In the genomic region with DNA sequence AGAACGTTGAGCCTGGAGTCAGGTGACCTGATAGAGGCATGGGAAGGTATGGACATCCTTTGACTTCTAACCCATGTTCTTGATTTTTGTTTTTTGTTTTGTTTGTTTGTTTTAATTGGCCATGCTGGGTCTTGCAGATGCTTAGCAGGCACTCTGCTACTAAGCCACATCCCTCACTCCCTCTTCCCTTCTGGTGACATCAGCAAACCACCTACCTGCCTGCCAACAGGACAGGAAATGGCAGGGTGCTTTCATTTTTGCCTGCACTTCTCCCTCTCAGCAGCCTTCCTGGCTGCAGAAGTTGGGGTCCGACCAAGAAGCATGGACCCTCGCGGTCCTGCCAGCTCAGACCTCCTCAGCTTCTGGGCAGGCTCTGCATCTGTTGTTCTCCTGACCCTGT, we compare ENCODE assay signal across 26 mouse cellular contexts.
"Had no signal": no experiment of that assay in that cellular context is flagged by ENCODE, and none has a peak within 500 bp of the region (broad histone marks: within the 10 kb centered on the region; RNA-seq: fewer than 3 reads in every experiment).

No protein-coding gene starts in this region.

- H3K9me3 ChIP-seq: heart, embryonic 10.5 days; heart, embryonic 12.5 days; hindbrain, embryonic 13.5 days; hindbrain, embryonic 15.5 days; kidney, embryonic 15.5 days; limb, embryonic 10.5 days; limb, embryonic 12.5 days; liver, embryonic 12.5 days had no signal

- H3K27ac ChIP-seq: gastrocnemius, adult 2 months; heart, embryonic 10.5 days; hindbrain, embryonic 13.5 days; hindbrain, embryonic 15.5 days; hindbrain, postnatal 0 days; kidney, embryonic 15.5 days; layer of hippocampus, adult 2 months; left cerebral cortex, adult 2 months; limb, embryonic 10.5 days; limb, embryonic 12.5 days; liver, embryonic 12.5 days; liver, embryonic 14.5 days had no signal

- H3K36me3 ChIP-seq: heart, embryonic 10.5 days; heart, embryonic 12.5 days; hindbrain, embryonic 13.5 days; hindbrain, embryonic 15.5 days; kidney, embryonic 15.5 days; limb, embryonic 10.5 days; limb, embryonic 12.5 days; liver, embryonic 12.5 days had no signal

- H3K27me3 ChIP-seq: hindbrain, embryonic 15.5 days had no signal

- H3K4me3 ChIP-seq: gastrocnemius, adult 2 months; heart, embryonic 10.5 days; heart, embryonic 12.5 days; hindbrain, embryonic 13.5 days; hindbrain, embryonic 15.5 days; kidney, embryonic 15.5 days; layer of hippocampus, adult 2 months; left cerebral cortex, adult 2 months; limb, embryonic 10.5 days; limb, embryonic 12.5 days; liver, embryonic 12.5 days had no signal

- DNase-seq: gastrocnemius, adult 2 months; gastrocnemius, postnatal 10 days; gastrocnemius, postnatal 25 days; heart, adult 18-20 months; heart, postnatal 10 days; heart, postnatal 4 days; kidney, adult 11 months; kidney, adult 2 months; kidney, adult 9 months; kidney, postnatal 10 days; kidney, postnatal 25 days; kidney, postnatal 4 days; liver had no signal

- H3K4me2 ChIP-seq: heart, embryonic 12.5 days; hindbrain, embryonic 13.5 days; hindbrain, embryonic 15.5 days; kidney, embryonic 15.5 days; limb, embryonic 12.5 days; liver, embryonic 12.5 days had no signal

- H3K4me1 ChIP-seq: liver, embryonic 12.5 days had no signal

- H3K9ac ChIP-seq: heart, embryonic 12.5 days; hindbrain, embryonic 13.5 days; hindbrain, embryonic 15.5 days; kidney, embryonic 15.5 days; limb, embryonic 12.5 days; liver, embryonic 12.5 days; liver, embryonic 14.5 days had no signal

- ATAC-seq: hindbrain, postnatal 0 days; intestine, embryonic 16.5 days; liver, embryonic 12.5 days had no signal
